Mouse (Mus musculus) kidney, adult 10 weeks (tissue): ENCODE results near the gene Gm6525. TPM values are rescaled to one million over a fixed set of nuclear protein-coding genes. Genes with fewer than 3 reads are reported as not detected.

ENCODE experiments used
- polyA plus RNA-seq: library from polyadenylated mRNA; stranded (reverse); fragments of 350-450 nt; fragmentation: Illumina TruSeq; extraction: RNeasy Lipid Tissue Mini Kit (QIAGEN cat#74804); gene quantifications from one replicate; pipeline ENCODE4 v1.2.3, GENCODE M21; 2014; ENCODE audit warnings: low read depth, low replicate concordance

Gm6525 gene
- not detected for polyA plus RNA-seq

DNA sequence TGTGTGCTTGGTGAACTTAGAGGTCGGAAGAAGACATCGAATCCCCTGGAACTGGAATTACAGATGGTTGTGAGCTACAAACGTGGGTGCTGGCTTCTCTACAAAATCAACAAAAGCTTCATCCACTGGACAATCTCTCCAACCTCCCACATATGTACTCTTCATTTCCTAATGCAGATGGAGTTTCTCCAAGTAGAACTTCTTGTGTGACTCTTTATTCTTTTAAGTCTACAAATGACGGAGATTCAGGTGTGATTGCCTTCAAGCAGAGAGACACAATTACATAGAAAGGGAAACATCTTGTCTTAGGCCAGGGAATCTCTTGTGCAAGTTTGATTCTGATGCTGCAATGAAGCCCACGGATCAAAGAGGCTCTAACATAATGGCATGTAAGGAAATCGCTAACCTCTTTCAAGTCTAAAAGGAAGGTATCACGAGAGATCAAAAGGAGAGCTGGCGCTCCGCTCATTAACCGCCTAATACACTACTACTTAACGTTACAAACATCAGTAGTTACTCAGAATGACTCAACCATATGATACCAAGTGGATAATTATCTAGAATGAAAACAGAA is at the start of gene Gm6525:
Gene Gm6525 (plus strand): TSS at position 524 of the 574 bp plus-strand sequence.

DNA sequence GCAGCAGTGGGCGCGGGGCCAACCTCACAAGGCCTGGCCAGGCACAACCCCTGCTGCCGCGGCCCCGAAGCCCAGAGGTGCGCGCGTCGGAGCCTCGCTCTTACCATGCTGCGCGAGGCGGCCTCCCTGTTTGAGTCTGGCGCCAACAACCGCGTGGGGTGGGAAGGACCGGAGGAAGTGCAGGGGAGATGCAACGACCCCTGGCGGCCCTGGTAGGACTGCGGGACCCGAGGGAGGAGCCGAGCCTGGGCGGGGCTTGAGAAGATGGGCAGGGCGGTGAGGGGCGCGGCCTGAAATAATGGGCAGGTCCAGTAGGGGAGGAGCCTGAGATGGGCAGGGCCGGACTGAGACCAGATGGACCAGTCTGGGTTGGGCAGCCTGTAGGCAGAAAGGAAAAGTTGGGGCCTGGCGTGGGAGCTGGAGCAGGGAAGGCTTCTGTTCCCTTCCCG is 18.3 kb upstream of the Gm6525 start, which contains the start of gene Mnd1:
Gene Mnd1 (minus strand): TSS at position 229 of the 449 bp plus-strand sequence.

Other genes starting within 250 kb of the Gm6525 start
- 6.4 TPM for gene Tmem131l, start 133.9 kb upstream of the Gm6525 start, polyA plus RNA-seq
- 2.9 TPM for gene Mnd1, start 18.3 kb upstream of the Gm6525 start, polyA plus RNA-seq
- 57.6 TPM for gene Trim2, start 132.8 kb downstream of the Gm6525 start, polyA plus RNA-seq